Mouse (Mus musculus): Measurements from ENCODE around the gene Shc1. TPM values are rescaled to one million over a fixed set of nuclear protein-coding genes. Genes with fewer than 3 reads are reported as not detected.

Gene Shc1
- total and polyA plus RNA-seq, 3 experiments: 23.1 to 40.6 (median 32.3) TPM

DNA sequence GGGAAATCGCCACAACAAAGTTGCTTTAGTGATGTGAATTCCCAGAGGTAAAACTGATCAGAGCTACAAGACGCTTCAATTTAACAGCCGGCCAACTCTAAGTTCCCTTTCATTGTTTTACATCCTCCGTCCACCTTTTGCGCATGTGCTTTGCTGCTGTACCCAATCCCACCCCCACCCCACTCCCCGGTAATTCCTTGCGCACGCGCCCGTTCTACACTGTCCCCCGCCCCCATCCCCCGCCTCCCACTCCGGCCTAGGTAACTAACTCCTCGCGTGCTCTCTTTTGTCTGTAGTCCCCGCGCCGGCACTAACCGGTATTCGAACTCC lies 438 bp upstream of the Shc1 start:
- H3K27me3 ChIP-seq (replicated peaks): no peaks in the 10 kb centered on the region
- H3K4me1 ChIP-seq (ENCODE audit: control insufficient read depth in 1 of 2, insufficient read depth in 2 of 2): peaks cover 18 to 47% of the 10 kb centered on the region in 2 experiments
- peak overlapping the region; percentile 61; the same call in 1 of the 2 replicates for H3K4me2 ChIP-seq (ENCODE audit: insufficient read depth, low read depth, poor library complexity, severe bottlenecking)
- DNase-seq (ENCODE audit: extremely low read depth): peak; percentile 88
- peaks cover 35 to 47% of the 10 kb centered on the region in 2 experiments for H3K36me3 ChIP-seq (replicated peaks in 1 of 2; ENCODE audit: control insufficient read depth in 1 of 2, insufficient read depth in 1 of 2, low read length in 1 of 2)
- in situ Hi-C loops (cut with MboI; ENCODE audit: low pct_ligation_motif_present, low pct_unique_long_range_greater_than_20kb, low sequenced_read_pairs): no loop called here
- peaks cover 51% of the 10 kb centered on the region for H3K79me2 ChIP-seq (replicated peaks; ENCODE audit: control insufficient read depth, extremely low read depth, insufficient read depth, poor library complexity, severe bottlenecking)
- peak overlapping the region; percentile 76 for H3K27ac ChIP-seq (ENCODE audit: insufficient read depth, low read depth)
- peak overlapping the region; percentile 68 to 76 (median 69) for H3K4me3 ChIP-seq (replicated peaks in 1 of 3; ENCODE audit: low read depth in 2 of 3, low read length in 2 of 3, poor library complexity in 1 of 3)
- peaks cover 8% of the 10 kb centered on the region for H3K9me3 ChIP-seq (replicated peaks; ENCODE audit: low read length)
- TF ChIP-seq TCF12 (IDR thresholded peaks at IDR 0.05; ENCODE audit: low read depth, low read length): no peak
- 0 out of 2 replicates have a peak, but pooled peaks have one; percentile 57 for TF ChIP-seq BHLHE40 (IDR thresholded peaks at IDR 0.05; ENCODE audit: low read depth, low read length)
- TF ChIP-seq JUN (IDR thresholded peaks at IDR 0.05; ENCODE audit: insufficient read depth, low read depth, low read length): no peak
- TF ChIP-seq ZKSCAN1 (IDR thresholded peaks at IDR 0.05; ENCODE audit: borderline replicate concordance, low read depth, low read length): no peak
- TF ChIP-seq CTCF (conservative IDR thresholded peaks at IDR 0.05 in 1 of 2, IDR thresholded peaks at IDR 0.05 in 1 of 2; ENCODE audit: low read depth in 2 of 2, low read length in 2 of 2): no peak
- no peak for TF ChIP-seq TBP (conservative IDR thresholded peaks at IDR 0.05; ENCODE audit: low read depth, low read length)
- peak; percentile 15; the same call in 1 of the 2 replicates for TF ChIP-seq EP300 (IDR thresholded peaks at IDR 0.05; ENCODE audit: low read length)
- no peak for TF ChIP-seq IRF4 (IDR thresholded peaks at IDR 0.05; ENCODE audit: low read depth, low read length)
- TF ChIP-seq NRF1 (IDR thresholded peaks at IDR 0.05; ENCODE audit: low read depth, low read length): peak; percentile 85
- no peak for TF ChIP-seq USF1 (IDR thresholded peaks at IDR 0.05; ENCODE audit: low read depth, low read length)
- no peak for TF ChIP-seq ZC3H11A (IDR thresholded peaks at IDR 0.05; ENCODE audit: low read depth, low read length)
- no peak for TF ChIP-seq NELFE (IDR thresholded peaks at IDR 0.05; ENCODE audit: low read depth, low read length)
- peak; percentile 37 for TF ChIP-seq ETS1 (conservative IDR thresholded peaks at IDR 0.05; ENCODE audit: low read depth, low read length)
- no peak for TF ChIP-seq ZMIZ1 (IDR thresholded peaks at IDR 0.05; ENCODE audit: low read depth, low read length)
- peak; percentile 72; the same call in 1 of the 2 replicates for TF ChIP-seq MAZ (IDR thresholded peaks at IDR 0.05; ENCODE audit: low read depth, low read length)
- no peak for TF ChIP-seq POLR2AphosphoS2 (IDR thresholded peaks at IDR 0.05; ENCODE audit: low read depth, low read length)
- no peak for TF ChIP-seq RAD21 (IDR thresholded peaks at IDR 0.05; ENCODE audit: low read depth, low read length)
- no peak for TF ChIP-seq UBTF (IDR thresholded peaks at IDR 0.05; ENCODE audit: low read depth, low read length)
- no peak for TF ChIP-seq PAX5 (IDR thresholded peaks at IDR 0.05; ENCODE audit: low read length)
- TF ChIP-seq MXI1 (IDR thresholded peaks at IDR 0.05; ENCODE audit: low read depth, low read length): no peak
- TF ChIP-seq HCFC1 (IDR thresholded peaks at IDR 0.05; ENCODE audit: low read depth, low read length): no peak
- no peak for TF ChIP-seq JUND (conservative IDR thresholded peaks at IDR 0.05; ENCODE audit: low read depth, low read length)
- no peak for TF ChIP-seq USF2 (conservative IDR thresholded peaks at IDR 0.05; ENCODE audit: low read depth, low read length)
- TF ChIP-seq KAT2A (IDR thresholded peaks at IDR 0.05; ENCODE audit: insufficient replicate concordance, low read length): no peak
- no peak for TF ChIP-seq SIN3A (IDR thresholded peaks at IDR 0.05; ENCODE audit: low read length)
- TF ChIP-seq CHD1 (IDR thresholded peaks at IDR 0.05; ENCODE audit: low read depth, low read length): peak; percentile 37; the same call in 1 of the 2 replicates
- no peak for TF ChIP-seq MAFK (IDR thresholded peaks at IDR 0.05; ENCODE audit: insufficient replicate concordance, low read length)
- no peak for TF ChIP-seq ZNF384 (IDR thresholded peaks at IDR 0.05; ENCODE audit: low read depth, low read length)
- TF ChIP-seq MAX (IDR thresholded peaks at IDR 0.05; ENCODE audit: low read length): no peak
- TF ChIP-seq RCOR1 (conservative IDR thresholded peaks at IDR 0.05; ENCODE audit: low read depth, low read length): 0 out of 2 replicates have a peak, but pooled peaks have one; percentile 45
- no peak for TF ChIP-seq GABPA (IDR thresholded peaks at IDR 0.05; ENCODE audit: insufficient replicate concordance, low read depth, low read length)
- no peak for TF ChIP-seq POLR2A (IDR thresholded peaks at IDR 0.05; ENCODE audit: low read depth, low read length)
- no peak for TF ChIP-seq MYC (IDR thresholded peaks at IDR 0.05; ENCODE audit: low read depth, low read length)
- no peak for TF ChIP-seq ELF1 (IDR thresholded peaks at IDR 0.05; ENCODE audit: low read depth, low read length)
- TF ChIP-seq CHD2 (IDR thresholded peaks at IDR 0.05; ENCODE audit: low read length): no peak
- no peak for TF ChIP-seq SMC3 (IDR thresholded peaks at IDR 0.05; ENCODE audit: low read depth, low read length)
- TF ChIP-seq MEF2A (IDR thresholded peaks at IDR 0.05; ENCODE audit: borderline replicate concordance, low read depth, low read length): no peak
- TF ChIP-seq E2F4 (IDR thresholded peaks at IDR 0.05; ENCODE audit: insufficient replicate concordance, low read depth, low read length): no peak
- H3K9ac ChIP-seq (ENCODE audit: insufficient read depth, low read depth): peak overlapping the region; percentile 90
- dilution Hi-C loops (cut with MboI; ENCODE audit: extremely low pct_ligation_motif_present, extremely low pct_unique_long_range_greater_than_20kb, low sequenced_read_pairs): no loop called here
